Mouse (Mus musculus) midbrain, embryonic 15.5 days (tissue): Measurements from ENCODE around the gene Tspan7. TPM values are rescaled to one million over a fixed set of nuclear protein-coding genes. Genes with fewer than 3 reads are reported as not detected.

Source experiments
- ATAC-seq: fragments of 200-750 bp; cut with Nextera tagmentation; replicated peaks from 2 replicates; pipeline ENCODE4 v1.8.0; 2017; ENCODE audit warnings: moderate TSS enrichment
- H3K27ac ChIP-seq: fragments of 300-500 bp; sonication (generic); 2 replicates; pipeline ENCODE4 v1.5.1; 2015; ENCODE audit warnings: mild to moderate bottlenecking, inconsistent platforms
- H3K27me3 ChIP-seq: fragments of 300-500 bp; sonication (generic); replicated peaks from 2 replicates; pipeline ENCODE4 v1.6.1; 2015; ENCODE audit warnings: inconsistent platforms
- H3K36me3 ChIP-seq: fragments of 300-500 bp; sonication (generic); replicated peaks from 2 replicates; pipeline ENCODE4 v1.6.1; 2015; ENCODE audit warnings: inconsistent platforms
- H3K4me1 ChIP-seq: fragments of 300-500 bp; sonication (generic); 2 replicates; pipeline ENCODE4 v1.6.1; 2015; ENCODE audit warnings: inconsistent platforms
- H3K4me2 ChIP-seq: fragments of 300-500 bp; sonication (generic); 2 replicates; pipeline ENCODE4 v1.6.1; 2015; ENCODE audit warnings: inconsistent platforms, mild to moderate bottlenecking, moderate library complexity
- H3K4me3 ChIP-seq: fragments of 300-500 bp; sonication (generic); 2 replicates; pipeline ENCODE4 v1.5.1; 2015; ENCODE audit warnings: mild to moderate bottlenecking, inconsistent platforms
- H3K9ac ChIP-seq: fragments of 300-500 bp; sonication (generic); 2 replicates; pipeline ENCODE4 v1.6.1; 2015; ENCODE audit warnings: mild to moderate bottlenecking, inconsistent platforms
- H3K9me3 ChIP-seq: fragments of 300-500 bp; sonication (generic); 2 replicates; pipeline ENCODE4 v1.6.1; 2016; ENCODE audit warnings: inconsistent platforms
- WGBS: fragments of 180-500 bp; shearing (Covaris S2); methylation state at CpG from one replicate; pipeline ENCODE4 v1.1.7; 2015; ENCODE audit warnings: mixed read lengths; 5-methylcytosine and 5-hydroxymethylcytosine counted together
- polyA plus RNA-seq: library from polyadenylated mRNA; unstranded; fragments of >200 nt; fragmentation: Nextera tagmentation; extraction: Ambion mirVana; gene quantifications from 2 replicates; pipeline ENCODE4 v1.2.1, GENCODE M21; 2015

The Tspan7 gene
- polyA plus RNA-seq, 1 experiment from 2014 or later = 425 TPM

DNA sequence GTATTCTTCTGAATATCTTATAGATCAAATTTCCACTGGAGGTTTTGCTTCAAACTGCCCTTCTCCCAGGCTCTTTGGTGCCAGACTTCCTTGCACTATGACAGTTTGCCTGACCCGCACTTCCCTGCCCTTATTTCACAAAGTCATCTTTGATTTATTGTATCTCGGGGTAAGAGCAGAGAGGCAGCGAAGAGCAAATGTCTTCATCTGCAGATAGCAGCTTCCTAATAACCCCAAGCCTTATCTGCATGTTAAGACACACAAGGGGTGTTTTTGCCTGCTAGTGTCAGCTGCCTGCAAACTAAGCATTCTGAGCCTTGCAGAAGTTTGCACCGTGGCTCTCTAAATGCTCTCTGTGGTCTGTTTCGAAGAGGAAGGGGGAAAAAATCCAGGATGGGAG is 29.5 kb downstream of the Tspan7 start:
- Histone ChIP-seq H3K27ac (no peak overlapping the region), H3K36me3 (no peaks in the 10 kb centered on the region), H3K9ac (no peak overlapping the region), H3K4me2 (no peak overlapping the region), H3K4me3 (no peak overlapping the region), H3K27me3 (no peaks in the 10 kb centered on the region), H3K4me1 (peaks cover 2% of the 10 kb centered on the region; the same call in 1 of the 2 replicates), H3K9me3 (no peaks in the 10 kb centered on the region)
- 59% methylated on average over 5 of the region's 5 CpGs for WGBS
- ATAC-seq = no peak

DNA sequence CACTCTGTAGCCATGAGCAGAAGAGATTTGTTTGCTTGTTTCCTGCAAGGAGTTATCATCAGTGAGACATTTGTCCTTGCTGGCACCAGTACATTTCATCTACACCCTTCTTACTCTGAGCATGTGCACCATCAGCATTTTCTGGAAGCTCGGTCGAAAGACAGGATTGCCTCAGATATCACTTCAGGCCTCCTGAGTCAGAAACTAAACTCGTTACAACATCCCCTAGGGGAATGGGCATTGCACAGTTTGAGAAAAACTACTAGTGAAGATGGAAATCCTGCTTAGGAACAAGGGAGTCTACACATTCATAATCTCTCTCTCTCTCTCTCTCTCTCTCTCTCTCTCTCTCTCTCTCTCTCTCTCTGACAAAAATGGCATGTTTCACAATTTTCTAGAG is 30.0 kb downstream of the Tspan7 start:
- Histone ChIP-seq H3K4me3 (no peak overlapping the region), H3K27ac (no peak overlapping the region), H3K9me3 (no peaks in the 10 kb centered on the region), H3K27me3 (no peaks in the 10 kb centered on the region), H3K9ac (no peak overlapping the region), H3K4me1 (peaks cover 2% of the 10 kb centered on the region; the same call in 1 of the 2 replicates), H3K4me2 (no peak overlapping the region), H3K36me3 (no peaks in the 10 kb centered on the region)
- ATAC-seq = no peak
- WGBS = 57% methylated on average over 3 of the region's 3 CpGs

DNA sequence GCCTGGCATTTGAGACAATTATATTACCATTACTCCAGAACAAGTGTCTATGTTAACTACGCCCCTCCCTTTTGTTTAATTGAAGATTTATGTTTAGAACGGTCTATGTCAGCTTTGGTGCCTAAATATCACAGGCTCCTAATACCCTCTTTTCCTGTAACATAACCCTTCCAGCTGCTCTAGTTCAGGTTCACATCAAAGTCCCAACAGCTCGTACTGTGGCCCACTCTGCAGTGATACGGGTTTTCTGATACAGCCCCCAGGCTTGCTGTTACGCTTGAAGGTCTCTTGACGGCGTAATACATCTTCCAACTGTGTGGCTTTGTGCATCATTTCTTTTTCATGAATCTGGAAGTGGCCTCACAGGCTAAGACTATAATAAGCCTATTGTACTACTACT is 31.5 kb downstream of the Tspan7 start:
- Histone ChIP-seq H3K9me3 (no peaks in the 10 kb centered on the region), H3K36me3 (no peaks in the 10 kb centered on the region), H3K27me3 (no peaks in the 10 kb centered on the region), H3K9ac (no peak overlapping the region), H3K4me2 (no peak overlapping the region), H3K27ac (no peak overlapping the region), H3K4me3 (no peak overlapping the region), H3K4me1 (peaks cover 2% of the 10 kb centered on the region; the same call in 1 of the 2 replicates)
- 70% methylated on average over 7 of the region's 7 CpGs for WGBS
- no peak for ATAC-seq

DNA sequence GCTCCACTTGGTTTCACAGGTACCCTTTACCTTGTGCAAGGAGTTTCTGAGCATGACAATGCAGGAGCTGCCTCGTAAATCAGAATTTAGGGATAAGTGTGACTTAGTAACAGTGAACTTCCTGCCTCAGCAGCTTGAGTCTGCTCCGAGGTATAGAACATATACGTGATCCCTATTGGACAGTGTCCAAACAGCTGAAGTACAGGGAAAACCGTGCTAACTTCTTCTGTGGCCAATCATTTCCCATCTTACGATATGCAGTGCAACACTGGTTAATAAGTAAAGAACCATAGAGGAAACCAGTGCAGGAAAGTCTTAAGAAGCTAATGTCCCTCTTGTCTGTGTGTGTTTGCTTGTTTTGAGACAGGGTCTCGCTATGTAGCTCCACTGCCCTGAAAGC is 32.0 kb downstream of the Tspan7 start:
- ATAC-seq = no peak
- WGBS = 85% methylated on average over 6 of the region's 6 CpGs

DNA sequence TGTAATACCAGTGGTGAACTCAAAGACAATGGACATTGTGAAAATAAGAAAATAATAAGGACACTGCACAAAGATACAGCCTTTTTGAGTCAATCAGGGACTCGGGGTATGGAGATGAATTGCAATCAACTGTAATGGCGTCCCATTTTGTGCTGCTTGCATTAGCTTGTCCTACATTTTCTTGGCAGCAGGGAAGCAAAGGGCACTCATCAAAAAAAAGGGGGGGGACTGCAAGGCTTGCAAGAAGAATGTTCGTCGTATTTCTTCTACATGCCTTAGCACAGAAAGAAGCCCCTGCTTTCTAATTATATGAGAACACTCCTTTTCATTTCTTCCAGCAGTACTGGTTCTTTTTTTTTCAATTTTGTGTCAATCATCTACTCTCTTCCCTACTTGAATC is 32.8 kb downstream of the Tspan7 start:
- H3K4me2 ChIP-seq = no peak overlapping the region
- H3K4me1 ChIP-seq = peaks cover 2% of the 10 kb centered on the region; the same call in 1 of the 2 replicates
- H3K9ac ChIP-seq = no peak overlapping the region
- H3K9me3 ChIP-seq = no peaks in the 10 kb centered on the region
- no peak overlapping the region for H3K4me3 ChIP-seq
- WGBS = 51% methylated on average over 4 of the region's 4 CpGs
- no peak overlapping the region for H3K27ac ChIP-seq
- no peaks in the 10 kb centered on the region for H3K36me3 ChIP-seq
- no peaks in the 10 kb centered on the region for H3K27me3 ChIP-seq
- ATAC-seq = no peak

More for the DNA sequence above, 32.0 kb downstream of the Tspan7 start:
- no peak overlapping the region for H3K4me3 ChIP-seq
- peaks cover 2% of the 10 kb centered on the region; the same call in 1 of the 2 replicates for H3K4me1 ChIP-seq
- H3K4me2 ChIP-seq = no peak overlapping the region
- no peak overlapping the region for H3K9ac ChIP-seq
- H3K9me3 ChIP-seq = no peaks in the 10 kb centered on the region
- H3K27ac ChIP-seq = no peak overlapping the region
- no peaks in the 10 kb centered on the region for H3K36me3 ChIP-seq
- H3K27me3 ChIP-seq = no peaks in the 10 kb centered on the region

DNA sequence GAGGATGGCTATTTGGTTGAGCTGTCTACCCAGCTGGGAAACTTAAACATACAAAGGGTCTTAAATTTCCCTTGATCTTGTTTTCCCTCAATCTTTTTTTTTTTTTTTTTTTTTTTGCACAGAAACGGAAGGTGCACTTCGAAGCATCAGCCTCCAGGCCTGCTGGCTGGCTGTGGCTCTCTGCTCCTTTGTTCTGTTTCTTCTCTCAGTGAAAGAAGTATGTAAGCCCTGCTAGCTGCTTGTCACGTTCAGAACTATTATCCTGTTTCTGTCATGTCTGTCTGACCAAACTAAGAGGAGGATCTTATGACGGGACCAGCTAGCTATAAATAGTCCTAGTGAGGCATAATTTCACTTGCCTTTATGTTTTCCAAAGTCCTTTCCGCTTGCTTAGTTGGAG is 33.6 kb downstream of the Tspan7 start:
- no peaks in the 10 kb centered on the region for H3K27me3 ChIP-seq
- WGBS = 41% methylated on average over 5 of the region's 5 CpGs
- no peaks in the 10 kb centered on the region for H3K9me3 ChIP-seq
- H3K4me3 ChIP-seq = no peak overlapping the region
- no peak overlapping the region for H3K9ac ChIP-seq
- H3K36me3 ChIP-seq = no peaks in the 10 kb centered on the region
- no peak for ATAC-seq
- H3K4me1 ChIP-seq = peaks cover 2% of the 10 kb centered on the region; the same call in 1 of the 2 replicates
- H3K27ac ChIP-seq = no peak overlapping the region
- H3K4me2 ChIP-seq = no peak overlapping the region

DNA sequence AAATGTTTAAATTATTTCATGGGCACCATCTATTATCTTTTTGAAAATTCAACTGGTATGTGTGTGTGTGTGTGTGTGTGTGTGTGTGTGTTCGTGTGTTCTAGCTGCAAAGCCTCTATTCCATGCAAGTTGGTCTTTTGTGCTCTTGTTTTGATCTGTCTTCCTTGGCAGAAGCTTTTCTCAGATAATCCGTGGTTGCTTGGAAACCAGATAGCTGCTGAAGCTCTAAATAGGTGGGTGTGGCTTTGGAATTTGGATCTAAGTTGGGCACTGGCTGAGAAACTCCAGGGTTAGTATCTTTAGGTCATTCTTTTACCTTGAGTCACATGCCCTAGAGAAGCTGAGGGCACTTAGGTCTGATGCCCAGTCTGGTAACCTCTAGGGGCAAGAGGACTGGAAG is 50.5 kb downstream of the Tspan7 start:
- H3K4me3 ChIP-seq = no peak overlapping the region
- 28% methylated on average over 2 of the region's 2 CpGs for WGBS
- no peaks in the 10 kb centered on the region for H3K27me3 ChIP-seq
- ATAC-seq = 0 out of 2 replicates have a peak, but pooled peaks have one; percentile 14
- no peaks in the 10 kb centered on the region for H3K36me3 ChIP-seq
- no peaks in the 10 kb centered on the region for H3K9me3 ChIP-seq
- no peak overlapping the region for H3K4me2 ChIP-seq
- no peak overlapping the region for H3K9ac ChIP-seq
- H3K27ac ChIP-seq = no peak overlapping the region
- 0 out of 2 replicates have a peak, but pooled peaks cover 5% of the 10 kb centered on the region for H3K4me1 ChIP-seq

DNA sequence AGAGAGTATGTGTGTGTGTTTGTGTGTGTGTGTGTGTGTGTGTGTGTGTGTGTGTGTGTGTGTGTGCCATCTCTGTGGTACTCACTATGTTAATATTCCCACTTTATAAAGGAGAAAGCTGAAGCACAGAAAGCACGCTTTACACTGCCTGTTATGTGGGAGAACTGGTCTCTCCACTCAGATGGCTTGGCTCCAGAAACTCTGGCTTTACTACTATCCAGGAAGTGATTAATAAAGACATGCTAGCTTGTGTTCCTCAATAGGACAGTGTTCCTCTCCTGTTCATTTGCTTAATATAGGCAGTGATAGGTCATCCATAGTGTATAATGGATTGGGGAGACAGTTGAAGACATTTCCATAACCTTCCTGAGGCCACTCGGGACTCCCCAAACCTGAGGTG is 54.1 kb downstream of the Tspan7 start:
- Histone ChIP-seq H3K9me3 (no peaks in the 10 kb centered on the region), H3K36me3 (no peaks in the 10 kb centered on the region), H3K9ac (no peak overlapping the region), H3K27me3 (no peaks in the 10 kb centered on the region), H3K27ac (no peak overlapping the region), H3K4me2 (no peak overlapping the region), H3K4me3 (no peak overlapping the region), H3K4me1 (0 out of 2 replicates have a peak, but pooled peaks cover 5% of the 10 kb centered on the region)
- no peak for ATAC-seq
- WGBS = 85% methylated on average over 2 of the region's 2 CpGs

DNA sequence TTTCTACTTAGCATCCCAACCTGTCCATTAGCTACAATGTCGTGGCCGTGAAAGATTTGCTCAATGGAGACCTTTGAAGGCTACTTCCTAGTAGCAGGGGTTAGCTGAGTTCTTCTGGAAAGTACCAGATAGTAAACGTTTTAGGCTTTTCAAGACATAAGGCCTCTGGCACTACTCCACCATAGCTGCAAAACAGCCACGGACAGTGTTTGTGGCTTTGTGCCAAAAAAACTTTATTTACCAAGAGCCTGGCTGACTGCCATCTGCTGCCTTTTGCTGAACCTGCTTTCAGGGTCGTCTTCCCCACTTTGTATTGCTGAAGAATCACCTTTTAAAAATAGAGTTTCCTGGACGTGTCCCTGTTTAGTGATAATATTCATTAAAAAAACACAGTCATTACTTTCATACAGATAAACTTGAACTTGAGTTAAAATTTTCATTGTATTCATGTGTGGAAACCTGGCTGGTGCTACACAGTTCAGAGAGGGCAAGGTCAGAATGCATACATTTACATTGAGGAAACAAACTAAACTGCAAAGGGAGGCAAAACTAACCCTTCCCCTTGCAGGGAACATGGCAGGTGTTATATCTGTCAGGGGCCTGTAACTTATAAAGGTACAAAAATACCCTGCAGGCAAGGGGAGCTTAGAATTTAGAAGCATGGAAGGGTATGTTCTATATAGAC is 54.7 kb downstream of the Tspan7 start:
- 53% methylated on average over 6 of the region's 6 CpGs for WGBS
- ATAC-seq = no peak
- H3K4me1 ChIP-seq = 0 out of 2 replicates have a peak, but pooled peaks cover 5% of the 10 kb centered on the region
- H3K4me3 ChIP-seq = no peak overlapping the region
- H3K4me2 ChIP-seq = no peak overlapping the region
- no peak overlapping the region for H3K9ac ChIP-seq
- no peaks in the 10 kb centered on the region for H3K36me3 ChIP-seq
- H3K27me3 ChIP-seq = no peaks in the 10 kb centered on the region
- H3K27ac ChIP-seq = no peak overlapping the region
- H3K9me3 ChIP-seq = no peaks in the 10 kb centered on the region

DNA sequence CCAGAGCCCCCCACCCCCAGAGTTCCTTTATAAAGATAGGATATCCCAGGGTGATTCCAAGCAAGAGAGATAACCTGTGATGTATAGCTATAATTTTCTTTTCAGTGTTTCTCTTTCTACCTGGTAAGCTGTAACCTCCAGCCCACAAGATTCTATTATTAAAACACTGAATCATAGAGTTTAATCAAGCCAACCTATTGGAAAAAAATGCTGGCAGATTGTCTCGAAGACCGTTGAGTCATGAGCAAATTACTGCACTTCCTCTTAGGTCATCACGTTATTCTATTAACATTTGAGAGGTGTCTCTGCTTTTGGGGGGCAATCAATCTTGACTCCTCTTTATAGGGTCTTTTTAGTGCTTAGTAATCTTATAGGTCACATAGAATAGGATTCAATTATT is 61.9 kb downstream of the Tspan7 start:
- Histone ChIP-seq H3K36me3 (no peaks in the 10 kb centered on the region), H3K4me1 (no peaks in the 10 kb centered on the region), H3K4me3 (no peak overlapping the region), H3K4me2 (no peak overlapping the region), H3K9me3 (no peaks in the 10 kb centered on the region), H3K9ac (no peak overlapping the region), H3K27ac (no peak overlapping the region), H3K27me3 (no peaks in the 10 kb centered on the region)
- 89% methylated on average over 3 of the region's 3 CpGs for WGBS
- ATAC-seq = no peak

DNA sequence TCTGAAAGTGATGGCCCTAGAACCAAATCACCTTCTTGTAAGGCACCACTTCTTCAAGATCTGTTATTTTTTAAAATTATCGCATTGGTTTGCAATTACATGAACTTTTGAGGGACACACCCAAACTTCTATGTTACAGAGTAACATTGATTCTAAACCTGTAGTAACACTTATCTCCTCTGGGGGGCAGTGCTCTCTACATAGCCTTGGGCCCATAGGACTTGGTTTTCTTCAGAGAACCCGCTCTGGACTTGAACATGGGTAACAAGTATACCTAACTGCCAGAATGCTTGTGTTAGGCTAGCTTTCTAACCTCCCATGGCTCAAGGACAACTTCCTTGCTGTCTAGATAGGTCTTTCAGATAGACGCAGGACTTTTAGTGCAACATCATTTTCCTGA is 64.8 kb downstream of the Tspan7 start:
- Histone ChIP-seq H3K27me3 (no peaks in the 10 kb centered on the region), H3K4me3 (no peak overlapping the region), H3K36me3 (no peaks in the 10 kb centered on the region), H3K9ac (no peak overlapping the region), H3K4me2 (no peak overlapping the region), H3K27ac (no peak overlapping the region), H3K9me3 (no peaks in the 10 kb centered on the region), H3K4me1 (no peaks in the 10 kb centered on the region)
- WGBS = 82% methylated on average over 3 of the region's 3 CpGs
- no peak for ATAC-seq

DNA sequence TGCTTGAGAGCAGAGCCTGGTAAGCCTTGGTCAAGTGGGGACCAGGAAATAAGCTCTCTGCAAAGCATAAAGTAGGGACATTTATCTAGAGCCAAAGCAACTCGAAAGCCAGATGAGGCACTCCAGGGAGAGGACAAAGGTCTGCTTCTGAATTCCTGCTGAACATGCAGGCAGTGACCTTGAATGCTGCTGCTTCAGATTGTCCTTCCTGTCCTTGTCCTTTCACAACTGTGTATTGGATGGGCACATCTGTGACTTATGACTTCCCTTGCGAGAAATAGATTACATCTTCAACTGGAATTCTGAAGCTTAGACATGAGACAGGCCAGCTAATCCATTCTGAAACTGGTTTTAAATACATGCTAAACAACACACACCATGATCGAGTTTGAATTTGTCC is 71.9 kb downstream of the Tspan7 start:
- Histone ChIP-seq H3K4me2 (no peak overlapping the region), H3K9ac (no peak overlapping the region), H3K4me1 (no peaks in the 10 kb centered on the region), H3K27ac (no peak overlapping the region), H3K27me3 (no peaks in the 10 kb centered on the region), H3K36me3 (no peaks in the 10 kb centered on the region), H3K4me3 (no peak overlapping the region), H3K9me3 (no peaks in the 10 kb centered on the region)
- no peak for ATAC-seq
- WGBS = 74% methylated on average over 3 of the region's 3 CpGs

DNA sequence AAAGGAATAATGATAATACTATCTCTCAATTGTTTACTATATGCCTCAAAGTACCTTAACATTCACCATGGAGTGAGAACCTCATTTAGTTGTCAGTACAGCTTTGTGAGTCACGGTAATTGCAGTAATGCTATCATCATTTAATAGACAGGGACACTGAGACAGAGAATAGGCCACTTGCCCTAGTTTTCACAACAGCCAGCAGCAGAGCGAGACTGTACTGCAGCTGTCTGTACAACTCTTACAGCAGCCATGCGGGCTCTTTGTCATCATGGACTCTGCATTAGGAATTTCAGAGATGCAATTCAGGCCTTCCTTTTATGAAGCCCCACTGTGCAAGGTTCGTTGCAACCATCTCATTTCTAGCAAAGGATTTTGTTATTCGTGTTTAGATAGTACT is 72.6 kb downstream of the Tspan7 start:
- no peak overlapping the region for H3K4me3 ChIP-seq
- H3K4me2 ChIP-seq = no peak overlapping the region
- ATAC-seq = no peak
- no peaks in the 10 kb centered on the region for H3K9me3 ChIP-seq
- H3K27me3 ChIP-seq = no peaks in the 10 kb centered on the region
- no peaks in the 10 kb centered on the region for H3K36me3 ChIP-seq
- 63% methylated on average over 5 of the region's 5 CpGs for WGBS
- no peak overlapping the region for H3K9ac ChIP-seq
- no peaks in the 10 kb centered on the region for H3K4me1 ChIP-seq
- no peak overlapping the region for H3K27ac ChIP-seq
